Mouse (Mus musculus): ENCODE results near the gene Mlh1. TPM values are rescaled to one million over a fixed set of nuclear protein-coding genes. Genes with fewer than 3 reads are reported as not detected.

Gene Mlh1
- polyA plus RNA-seq (2011; ENCODE audit: insufficient read length, low read depth, missing spikeins): 41.3 and 44.4 TPM in 2 replicates

DNA sequence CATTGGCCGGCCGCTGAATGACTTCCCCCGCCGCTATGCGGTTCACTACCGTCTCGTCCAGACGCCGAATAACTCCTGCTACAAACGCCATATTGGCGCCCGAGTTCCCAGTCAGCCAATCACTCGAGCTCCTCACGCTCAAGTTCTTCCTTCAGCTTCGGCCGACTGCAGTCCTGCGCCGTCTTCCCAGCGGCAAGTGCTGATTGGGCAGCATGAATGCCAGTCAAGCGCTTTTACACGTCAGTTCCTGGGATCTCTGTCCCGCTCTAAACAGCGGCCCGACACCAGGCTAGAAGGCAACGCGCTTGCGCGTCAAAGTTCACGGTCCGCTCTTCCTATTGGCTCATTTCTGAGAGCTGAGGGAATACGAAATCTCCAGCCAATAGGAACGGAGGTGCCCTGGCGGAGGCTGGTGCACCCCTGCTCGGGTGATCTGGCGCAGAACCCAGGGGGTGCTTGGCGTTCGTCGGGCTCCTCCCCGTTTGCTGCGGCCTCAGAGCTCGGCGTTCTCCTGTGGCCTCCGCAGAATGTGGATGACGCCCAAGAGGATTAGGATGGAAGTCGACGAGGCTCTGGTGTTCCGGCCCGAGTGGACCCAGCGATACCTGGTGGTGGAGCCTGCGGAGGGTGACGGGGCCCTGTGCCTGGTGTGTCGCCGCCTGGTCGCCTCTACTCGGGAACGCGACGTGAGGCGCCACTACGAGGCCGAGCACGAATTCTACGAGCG lies at the start of gene Mlh1, which contains the start of gene Epm2aip1:
Gene Mlh1 (minus strand): TSS at position 358 of the 727 bp plus-strand sequence.
Gene Epm2aip1 (plus strand): TSS at position 496 of the 727 bp plus-strand sequence.
- TF ChIP-seq CTCF (IDR thresholded peaks at IDR 0.05; ENCODE audit: borderline replicate concordance, insufficient read depth, low read length) (no peak), POLR2A (IDR thresholded peaks at IDR 0.05; ENCODE audit: low read depth, low read length) (peak; percentile 95)
- Histone ChIP-seq H3K27ac (ENCODE audit: insufficient read depth, low read length) (peak within 1 kb of the TSS; percentile 82), H3K4me3 (ENCODE audit: insufficient read depth, low read length) (peak within 1 kb of the TSS; percentile 84), H3K4me1 (ENCODE audit: control insufficient read depth, insufficient read depth, low read length) (peaks cover 5% of the 10 kb centered on the region; the same call in 1 of the 2 replicates)

- TF ChIP-seq CTCF (IDR thresholded peaks at IDR 0.05; ENCODE audit: borderline replicate concordance, insufficient read depth, low read length) (no peak), POLR2A (IDR thresholded peaks at IDR 0.05; ENCODE audit: low read depth, low read length) (no peak)
- H3K4me1 ChIP-seq (ENCODE audit: control insufficient read depth, insufficient read depth, low read length): no peaks in the 10 kb centered on the region; the same call in 1 of the 2 replicates
- H3K4me3 ChIP-seq (ENCODE audit: insufficient read depth, low read length): no peak overlapping the region
- H3K27ac ChIP-seq (ENCODE audit: insufficient read depth, low read length): no peak overlapping the region
Measured at GRCm38 (mm10) chr9:111320912-111321311, 49.3 kb upstream of the Mlh1 start.

DNA sequence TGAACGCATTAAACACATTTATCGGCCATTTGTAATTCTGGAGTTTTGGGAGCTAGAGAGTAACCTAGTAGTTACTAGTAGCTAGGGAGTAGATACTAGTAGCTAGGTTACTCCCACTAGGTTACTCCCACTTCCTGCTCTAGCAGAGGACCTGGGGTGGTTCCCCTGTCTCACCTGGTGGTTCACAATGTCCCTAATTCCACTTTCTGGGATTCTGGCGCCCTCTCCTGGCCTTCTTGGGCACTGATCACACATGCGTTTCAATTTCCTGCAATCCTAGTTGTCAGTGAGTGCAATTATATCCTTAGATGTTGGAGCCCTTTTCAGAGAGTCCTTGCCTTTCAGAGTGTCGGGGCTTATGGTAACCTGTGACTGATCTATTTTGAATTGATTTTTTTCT lies 42.6 kb upstream of the Mlh1 start:
- Histone ChIP-seq H3K4me3 (ENCODE audit: insufficient read depth, low read length) (no peak overlapping the region), H3K4me1 (ENCODE audit: control insufficient read depth, insufficient read depth, low read length) (no peaks in the 10 kb centered on the region), H3K27ac (ENCODE audit: insufficient read depth, low read length) (no peak overlapping the region)
- TF ChIP-seq CTCF (IDR thresholded peaks at IDR 0.05; ENCODE audit: borderline replicate concordance, insufficient read depth, low read length) (peak; percentile 42; the same call in 1 of the 2 replicates), POLR2A (IDR thresholded peaks at IDR 0.05; ENCODE audit: low read depth, low read length) (no peak)

DNA sequence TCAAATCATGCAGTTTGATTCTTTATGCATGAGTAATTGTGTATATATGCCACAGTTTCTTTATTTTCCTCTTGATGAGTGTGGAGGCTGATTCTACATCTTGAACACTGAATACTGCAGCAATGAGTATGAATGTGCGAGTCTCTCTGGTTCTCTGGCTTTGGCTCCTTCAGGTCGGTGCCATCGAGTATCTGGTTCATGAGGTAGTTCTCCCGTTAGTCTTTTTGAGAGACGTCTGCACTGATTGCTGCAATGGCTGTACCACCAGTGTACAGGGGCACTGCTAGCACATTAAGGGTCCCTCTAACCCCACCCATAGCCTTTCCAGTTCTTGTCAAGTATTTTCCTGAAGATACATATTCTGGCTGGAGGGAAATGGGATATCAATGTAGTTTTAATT lies 42.2 kb upstream of the Mlh1 start:
- no peak overlapping the region for H3K27ac ChIP-seq (ENCODE audit: insufficient read depth, low read length)
- H3K4me3 ChIP-seq (ENCODE audit: insufficient read depth, low read length): no peak overlapping the region
- TF ChIP-seq CTCF (IDR thresholded peaks at IDR 0.05; ENCODE audit: borderline replicate concordance, insufficient read depth, low read length) (no peak), POLR2A (IDR thresholded peaks at IDR 0.05; ENCODE audit: low read depth, low read length) (no peak)
- no peaks in the 10 kb centered on the region for H3K4me1 ChIP-seq (ENCODE audit: control insufficient read depth, insufficient read depth, low read length)

DNA sequence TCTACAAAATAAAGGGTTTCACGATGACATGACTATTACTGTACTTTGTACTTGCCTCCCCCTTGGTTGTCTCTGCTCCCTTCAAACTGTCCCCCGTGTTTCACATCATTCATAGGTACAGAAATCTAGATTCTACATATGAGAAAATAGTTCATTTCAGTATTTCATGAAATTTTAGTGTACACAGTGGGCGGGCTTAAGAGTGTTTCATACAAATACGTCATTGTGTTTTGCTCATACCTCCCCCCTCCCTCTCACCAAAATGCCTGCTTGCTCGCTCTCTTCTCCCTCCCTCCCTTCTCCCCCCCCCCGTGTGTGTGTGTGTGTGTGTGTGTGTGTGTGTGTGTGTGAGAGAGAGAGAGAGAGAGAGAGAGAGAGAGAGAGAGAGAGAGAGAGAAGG lies 41.7 kb upstream of the Mlh1 start:
- H3K4me3 ChIP-seq (ENCODE audit: insufficient read depth, low read length): no peak overlapping the region
- TF ChIP-seq POLR2A (IDR thresholded peaks at IDR 0.05; ENCODE audit: low read depth, low read length): no peak
- no peak for TF ChIP-seq CTCF (IDR thresholded peaks at IDR 0.05; ENCODE audit: borderline replicate concordance, insufficient read depth, low read length)

DNA sequence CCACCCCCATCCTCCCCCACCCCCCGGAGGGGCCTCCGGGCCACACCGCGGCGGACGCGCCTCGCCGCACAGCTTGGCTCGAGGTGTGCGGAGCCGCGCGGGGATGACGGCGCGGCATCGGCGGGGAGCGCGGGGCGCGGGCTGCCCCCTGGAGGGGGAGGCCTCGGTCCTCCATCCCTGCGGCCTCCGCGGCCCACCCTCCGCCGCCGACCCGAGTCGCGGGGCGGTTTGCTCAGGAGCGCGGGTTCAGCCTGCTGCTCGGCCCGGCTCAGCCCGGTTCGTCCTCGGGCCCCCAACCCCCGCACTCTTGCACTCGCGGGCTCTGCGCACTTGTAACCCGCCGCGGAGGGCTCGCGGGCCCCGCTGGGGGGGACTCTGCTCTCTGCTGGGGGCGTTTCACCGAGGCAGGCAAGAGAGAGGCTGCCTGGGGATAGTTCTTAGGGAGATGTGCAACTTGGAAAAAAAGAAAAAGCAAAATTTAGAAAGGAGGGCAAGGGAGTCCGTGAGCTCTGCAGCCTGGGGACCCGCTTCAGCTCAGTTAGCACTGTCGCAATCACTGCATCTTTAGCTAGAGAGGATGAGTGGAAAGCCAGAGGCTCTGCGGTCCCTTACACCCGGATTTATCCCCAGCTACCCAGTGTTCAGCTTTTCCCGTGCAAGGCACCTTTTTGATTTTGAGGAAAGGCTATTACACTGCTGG lies 41.0 kb upstream of the Mlh1 start:
- H3K27ac ChIP-seq (ENCODE audit: insufficient read depth, low read length): no peak overlapping the region
- peak overlapping the region; percentile 24 for H3K4me3 ChIP-seq (ENCODE audit: insufficient read depth, low read length)
- TF ChIP-seq CTCF (IDR thresholded peaks at IDR 0.05; ENCODE audit: borderline replicate concordance, insufficient read depth, low read length): no peak
- no peak for TF ChIP-seq POLR2A (IDR thresholded peaks at IDR 0.05; ENCODE audit: low read depth, low read length)
- no peaks in the 10 kb centered on the region for H3K4me1 ChIP-seq (ENCODE audit: control insufficient read depth, insufficient read depth, low read length)

More for the DNA sequence above, 41.7 kb upstream of the Mlh1 start:
- Histone ChIP-seq H3K27ac (ENCODE audit: insufficient read depth, low read length) (no peak overlapping the region), H3K4me1 (ENCODE audit: control insufficient read depth, insufficient read depth, low read length) (no peaks in the 10 kb centered on the region)

GRCm38 (mm10) chr9:111311843-111312441 lies 40.4 kb upstream of the Mlh1 start:
- no peak overlapping the region for H3K27ac ChIP-seq (ENCODE audit: insufficient read depth, low read length)
- TF ChIP-seq POLR2A (IDR thresholded peaks at IDR 0.05; ENCODE audit: low read depth, low read length) (no peak), CTCF (IDR thresholded peaks at IDR 0.05; ENCODE audit: borderline replicate concordance, insufficient read depth, low read length) (no peak)
- H3K4me3 ChIP-seq (ENCODE audit: insufficient read depth, low read length): no peak overlapping the region
- H3K4me1 ChIP-seq (ENCODE audit: control insufficient read depth, insufficient read depth, low read length): no peaks in the 10 kb centered on the region

DNA sequence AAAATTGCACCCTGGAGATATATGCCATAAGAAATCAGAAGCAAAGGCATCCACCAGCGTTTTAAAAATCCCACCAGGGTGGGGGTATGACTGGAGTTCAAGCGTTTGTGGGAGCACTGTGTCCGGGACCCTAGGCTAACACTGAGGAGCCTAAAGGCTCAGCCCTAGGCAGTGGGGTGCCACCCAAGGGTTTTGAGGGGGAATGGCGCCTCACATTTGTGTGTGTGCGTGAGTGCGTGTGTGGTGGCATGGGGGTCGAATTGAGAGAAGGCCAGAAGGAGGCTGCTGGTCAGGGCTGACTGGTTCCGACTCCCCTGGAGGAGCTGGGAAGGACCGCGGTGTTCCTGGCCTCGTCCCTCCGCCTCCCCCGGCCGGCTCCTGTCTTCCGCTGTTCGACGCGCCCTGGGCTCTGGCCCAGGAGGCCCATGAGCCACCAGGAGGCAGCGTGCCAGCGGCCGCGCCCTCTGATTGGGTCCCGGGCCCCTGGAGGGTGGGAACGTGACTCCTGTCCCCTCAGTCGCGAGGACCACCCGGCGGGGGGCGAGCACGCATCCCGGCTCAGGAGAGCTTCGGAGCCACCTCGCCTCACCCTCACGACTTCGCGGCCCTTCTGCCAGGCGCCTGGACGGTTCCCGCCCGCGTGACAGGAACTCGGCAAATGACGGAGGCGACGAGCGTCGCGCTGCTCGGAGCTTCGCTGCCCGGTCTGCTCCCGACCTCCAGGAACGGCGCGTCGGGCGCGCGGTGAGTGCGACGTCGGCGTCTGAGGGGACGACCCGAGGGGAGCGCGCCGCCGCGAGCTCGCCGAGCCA lies 39.6 kb upstream of the Mlh1 start, which contains the start of gene Trank1:
Gene Trank1 (plus strand): TSS at position 709 of the 812 bp plus-strand sequence.
- H3K4me3 ChIP-seq (ENCODE audit: insufficient read depth, low read length): peak within 1 kb of the TSS; percentile 24
- no peak within 1 kb of the TSS for H3K27ac ChIP-seq (ENCODE audit: insufficient read depth, low read length)
- TF ChIP-seq POLR2A (IDR thresholded peaks at IDR 0.05; ENCODE audit: low read depth, low read length): no peak
- TF ChIP-seq CTCF (IDR thresholded peaks at IDR 0.05; ENCODE audit: borderline replicate concordance, insufficient read depth, low read length): no peak

DNA sequence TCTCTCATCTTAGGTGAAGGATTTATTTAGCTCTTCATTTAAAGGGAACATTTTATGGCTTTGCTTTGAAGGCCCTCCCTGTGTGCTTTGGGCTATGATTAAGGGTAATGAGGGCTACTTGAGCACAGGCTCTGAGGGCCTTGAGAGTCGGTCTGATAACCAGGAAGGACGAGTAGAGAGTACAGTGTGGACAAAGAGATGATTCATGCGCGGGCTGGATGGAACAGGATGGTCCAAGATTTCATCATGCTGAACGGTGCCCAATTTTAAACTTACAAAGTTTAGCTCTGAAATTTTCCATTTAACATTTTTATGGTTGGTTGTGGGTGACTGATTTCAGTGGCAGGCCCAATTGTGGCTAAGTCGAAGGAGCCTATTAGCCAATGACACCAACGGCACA lies 34.6 kb upstream of the Mlh1 start:
- TF ChIP-seq POLR2A (IDR thresholded peaks at IDR 0.05; ENCODE audit: low read depth, low read length) (no peak), CTCF (IDR thresholded peaks at IDR 0.05; ENCODE audit: borderline replicate concordance, insufficient read depth, low read length) (no peak)

More for the DNA sequence above, 39.6 kb upstream of the Mlh1 start, which contains the start of gene Trank1:
- no peaks in the 10 kb centered on the region for H3K4me1 ChIP-seq (ENCODE audit: control insufficient read depth, insufficient read depth, low read length)

More for the DNA sequence above, 34.6 kb upstream of the Mlh1 start:
- no peaks in the 10 kb centered on the region for H3K4me1 ChIP-seq (ENCODE audit: control insufficient read depth, insufficient read depth, low read length)
- no peak overlapping the region for H3K27ac ChIP-seq (ENCODE audit: insufficient read depth, low read length)
- no peak overlapping the region for H3K4me3 ChIP-seq (ENCODE audit: insufficient read depth, low read length)
